Mouse (Mus musculus) urinary bladder, adult 2 months (tissue): ENCODE measurements around the gene Gstp3. TPM values are rescaled to one million over a fixed set of nuclear protein-coding genes. Genes with fewer than 3 reads are reported as not detected.
A peak's percentile ranks its signal among the peaks of the same experiment; 100 is the strongest.
"Not testable (repeated sequence)": the region's sequence is repeated elsewhere in the genome, so short reads cannot be mapped to it uniquely, and the experiment has no call there.

ENCODE experiments used
- DNase-seq: peaks from one replicate; pipeline ENCODE4 v3.0.0; 2022; ENCODE audit warnings: low spot score
- polyA plus RNA-seq: library from polyadenylated mRNA; depleted of rRNA; stranded (reverse); fragments of >200 nt; gene quantifications from 2 replicates; pipeline ENCODE4 v1.2.3, GENCODE M21; 2012; rRNA removed

Gene Gstp3
- polyA plus RNA-seq, 1 experiment: 7.1 TPM

GRCm38 (mm10) chr19:4040941-4041340, 18.4 kb downstream of the Gstp3 start:
- not testable (repeated sequence) for DNase-seq

GRCm38 (mm10) chr19:4037788-4038232, 21.6 kb downstream of the Gstp3 start, which contains the start of gene Gstp1:
Gstp1 (minus strand) TSS chr19:4037985.
- DNase-seq: peak; percentile 80

- not testable (repeated sequence) for DNase-seq
These were observed 22.1 kb downstream of the Gstp3 start for GRCm38 (mm10) chr19:4037154-4037787.

GRCm38 (mm10) chr19:4036327-4037045, 22.9 kb downstream of the Gstp3 start:
- DNase-seq: no peak

- DNase-seq: no peak
These were observed 25.6 kb downstream of the Gstp3 start for GRCm38 (mm10) chr19:4033742-4034141.

GRCm38 (mm10) chr19:4033298-4033697, 26.1 kb downstream of the Gstp3 start:
- no peak for DNase-seq

GRCm38 (mm10) chr19:4032668-4033067, 26.7 kb downstream of the Gstp3 start:
- no peak for DNase-seq

- no peak for DNase-seq
These were observed 31.8 kb downstream of the Gstp3 start for GRCm38 (mm10) chr19:4027576-4027975.

GRCm38 (mm10) chr19:4023185-4023584, 36.2 kb downstream of the Gstp3 start:
- no peak for DNase-seq

- DNase-seq: no peak
These were observed 40.4 kb downstream of the Gstp3 start for GRCm38 (mm10) chr19:4018743-4019583.

GRCm38 (mm10) chr19:4017921-4018587, 41.3 kb downstream of the Gstp3 start:
- DNase-seq: no peak

GRCm38 (mm10) chr19:4015635-4016034, 43.7 kb downstream of the Gstp3 start:
- no peak for DNase-seq

GRCm38 (mm10) chr19:4014802-4015201, 44.6 kb downstream of the Gstp3 start:
- no peak for DNase-seq

GRCm38 (mm10) chr19:4013066-4013465, 46.3 kb downstream of the Gstp3 start:
- no peak for DNase-seq

- DNase-seq: peak; percentile 86
These were observed 46.8 kb downstream of the Gstp3 start, which contains the start of gene Ndufv1 for GRCm38 (mm10) chr19:4012432-4013022. Ndufv1 (minus strand) TSS chr19:4012806.

GRCm38 (mm10) chr19:4011086-4011485, 48.3 kb downstream of the Gstp3 start:
- no peak for DNase-seq

Other genes with a start within 250 kb of the Gstp3 start
- 49.2 and 63.0 TPM in 2 replicates for gene Chka, start 207.8 kb downstream of the Gstp3 start, polyA plus RNA-seq
- 88.3 and 112 TPM in 2 replicates for gene Tcirg1, start 152.4 kb downstream of the Gstp3 start, polyA plus RNA-seq
- gene Ndufs8, start 146.8 kb downstream of the Gstp3 start, polyA plus RNA-seq: 223 and 242 TPM in 2 replicates
- 6.8 TPM in 2 replicates for gene Aldh3b1, start 129.8 kb downstream of the Gstp3 start, polyA plus RNA-seq
- 85.1 and 99.6 TPM in 2 replicates for gene Unc93b1, start 124.4 kb downstream of the Gstp3 start, polyA plus RNA-seq
- gene Aldh3b3, start 100.9 kb downstream of the Gstp3 start, polyA plus RNA-seq: 0.73 and 0.78 TPM in 2 replicates
- 108 and 135 TPM in 2 replicates for gene Aldh3b2, start 87.2 kb downstream of the Gstp3 start, polyA plus RNA-seq
- 13.0 and 15.0 TPM in 2 replicates for gene Acy3, start 73.0 kb downstream of the Gstp3 start, polyA plus RNA-seq
- gene Tbx10, start 66.8 kb downstream of the Gstp3 start, polyA plus RNA-seq: 0.03 TPM in 1 of 2 replicates, not detected in the other
- 5.1 and 7.5 TPM in 2 replicates for gene Nudt8, start 59.0 kb downstream of the Gstp3 start, polyA plus RNA-seq
- 3.2 and 3.6 TPM in 2 replicates for gene Gm49405, start 58.9 kb downstream of the Gstp3 start, polyA plus RNA-seq
- gene Doc2g, start 56.3 kb downstream of the Gstp3 start, polyA plus RNA-seq: 9.9 and 11.1 TPM in 2 replicates
- gene Ndufv1, start 46.8 kb downstream of the Gstp3 start, polyA plus RNA-seq: 157 and 167 TPM in 2 replicates
- 582 and 591 TPM in 2 replicates for gene Gstp1, start 21.6 kb downstream of the Gstp3 start, polyA plus RNA-seq
- gene Gstp2, start 13.5 kb downstream of the Gstp3 start, polyA plus RNA-seq: 69.1 and 69.5 TPM in 2 replicates
- gene Cabp2, start 22.0 kb upstream of the Gstp3 start, polyA plus RNA-seq: not detected in 2 replicates
- gene Cdk2ap2, start 37.6 kb upstream of the Gstp3 start, polyA plus RNA-seq: 74.4 and 89.6 TPM in 2 replicates
- gene Pitpnm1, start 40.4 kb upstream of the Gstp3 start, polyA plus RNA-seq: 44.1 and 45.2 TPM in 2 replicates
- gene Aip, start 66.3 kb upstream of the Gstp3 start, polyA plus RNA-seq: 154 and 160 TPM in 2 replicates
- gene Gpr152, start 80.2 kb upstream of the Gstp3 start, polyA plus RNA-seq: 0.04 and 0.10 TPM in 2 replicates
- 0.30 and 0.31 TPM in 2 replicates for gene Cabp4, start 84.5 kb upstream of the Gstp3 start, polyA plus RNA-seq
- 243 and 277 TPM in 2 replicates for gene Coro1b, start 89.0 kb upstream of the Gstp3 start, polyA plus RNA-seq
- 4.2 and 4.4 TPM in 2 replicates for gene Ptprcap, start 94.0 kb upstream of the Gstp3 start, polyA plus RNA-seq
- 42.6 and 51.9 TPM in 2 replicates for gene Rps6kb2, start 103.8 kb upstream of the Gstp3 start, polyA plus RNA-seq
- gene Carns1, start 115.9 kb upstream of the Gstp3 start, polyA plus RNA-seq: 18.7 and 21.7 TPM in 2 replicates
- 2.9 and 3.9 TPM in 2 replicates for gene Tbc1d10c, start 131.7 kb upstream of the Gstp3 start, polyA plus RNA-seq
- 257 and 304 TPM in 2 replicates for gene Ppp1ca, start 132.5 kb upstream of the Gstp3 start, polyA plus RNA-seq
- gene Rad9a, start 142.1 kb upstream of the Gstp3 start, polyA plus RNA-seq: 19.2 and 23.2 TPM in 2 replicates
- 10.8 and 13.1 TPM in 2 replicates for gene Clcf1, start 154.7 kb upstream of the Gstp3 start, polyA plus RNA-seq
- gene AC109138.7, start 154.8 kb upstream of the Gstp3 start, polyA plus RNA-seq: not detected in 2 replicates
- gene Pold4, start 172.3 kb upstream of the Gstp3 start, polyA plus RNA-seq: 76.4 and 82.1 TPM in 2 replicates
- 83.3 and 90.8 TPM in 2 replicates for gene Ssh3, start 209.6 kb upstream of the Gstp3 start, polyA plus RNA-seq
- gene Ankrd13d, start 223.6 kb upstream of the Gstp3 start, polyA plus RNA-seq: 13.6 and 18.6 TPM in 2 replicates
- 69.4 and 74.6 TPM in 2 replicates for gene Grk2, start 246.7 kb upstream of the Gstp3 start, polyA plus RNA-seq